Mouse (Mus musculus) hindbrain, postnatal 0 days (tissue): ENCODE measurements around the gene Ifrd2. TPM values are rescaled to one million over a fixed set of nuclear protein-coding genes. Genes with fewer than 3 reads are reported as not detected.

ENCODE experiments used
- ATAC-seq: fragments of 200-750 bp; cut with Nextera tagmentation; 2 replicates; pipeline ENCODE4 v1.8.0; 2017; ENCODE audit warnings: mild to moderate bottlenecking, moderate TSS enrichment, moderate library complexity
- DNase-seq: peaks from one replicate; pipeline ENCODE4 v3.0.0-alpha.2; 2015; ENCODE audit warnings: low spot score
- H3K27ac ChIP-seq: fragments of 300-500 bp; sonication (generic); 2 replicates; pipeline ENCODE4 v1.5.1; 2014; ENCODE audit warnings: mild to moderate bottlenecking
- H3K27me3 ChIP-seq: fragments of 300-500 bp; sonication (generic); 2 replicates; pipeline ENCODE4 v1.6.1; 2014; ENCODE audit warnings: low read length, mixed read lengths; ENCODE audit not compliant: insufficient read depth
- H3K36me3 ChIP-seq: fragments of 300-500 bp; sonication (generic); 2 replicates; pipeline ENCODE4 v1.6.1; 2014; ENCODE audit warnings: low read length, mixed read lengths; ENCODE audit not compliant: insufficient read depth
- H3K4me1 ChIP-seq: fragments of 300-500 bp; sonication (generic); 2 replicates; pipeline ENCODE4 v1.6.1; 2014; ENCODE audit warnings: antibody characterized with exemption, low read length, mixed read lengths; ENCODE audit not compliant: insufficient read depth
- H3K4me2 ChIP-seq: fragments of 300-500 bp; sonication (generic); 2 replicates; pipeline ENCODE4 v1.6.1; 2014; ENCODE audit warnings: low read depth, mild to moderate bottlenecking, low read length, moderate library complexity, mixed read lengths
- H3K4me3 ChIP-seq: fragments of 300-500 bp; sonication (generic); 2 replicates; pipeline ENCODE4 v1.5.1; 2014; ENCODE audit warnings: low read length
- H3K9ac ChIP-seq: fragments of 300-500 bp; sonication (generic); replicated peaks from 2 replicates; pipeline ENCODE4 v1.6.1; 2014; ENCODE audit warnings: mild to moderate bottlenecking, low read length, moderate library complexity, mixed read lengths
- H3K9me3 ChIP-seq: fragments of 300-500 bp; sonication (generic); 2 replicates; pipeline ENCODE4 v1.6.1; 2016; ENCODE audit warnings: low read length, mixed read lengths
- CTCF ChIP-seq: IDR thresholded peaks from 2 replicates; pipeline ENCODE4 v1.5.1; 2016; ENCODE audit warnings: antibody characterized with exemption, control low read depth, low read depth
- WGBS: fragments of 180-500 bp; shearing (Covaris S2); extraction: QIAGEN DNeasy Blood & Tissue Kit; methylation state at CpG from one replicate; pipeline ENCODE4 v1.1.7; 2014; 5-methylcytosine and 5-hydroxymethylcytosine counted together
- polyA plus RNA-seq: library from polyadenylated mRNA; unstranded; fragments of >200 nt; fragmentation: Nextera tagmentation; extraction: Ambion mirVana; gene quantifications from 2 replicates; pipeline ENCODE4 v1.2.1, GENCODE M21; 2015
- total RNA-seq: library from RNA; depleted of rRNA; stranded (reverse); fragments of >200 nt; gene quantifications from 2 replicates; pipeline ENCODE4 v1.2.3, GENCODE M21; 2014

The Ifrd2 gene
- total and polyA plus RNA-seq, 2 experiments from 2014 or later, result 7.6 to 9.3 TPM

DNA sequence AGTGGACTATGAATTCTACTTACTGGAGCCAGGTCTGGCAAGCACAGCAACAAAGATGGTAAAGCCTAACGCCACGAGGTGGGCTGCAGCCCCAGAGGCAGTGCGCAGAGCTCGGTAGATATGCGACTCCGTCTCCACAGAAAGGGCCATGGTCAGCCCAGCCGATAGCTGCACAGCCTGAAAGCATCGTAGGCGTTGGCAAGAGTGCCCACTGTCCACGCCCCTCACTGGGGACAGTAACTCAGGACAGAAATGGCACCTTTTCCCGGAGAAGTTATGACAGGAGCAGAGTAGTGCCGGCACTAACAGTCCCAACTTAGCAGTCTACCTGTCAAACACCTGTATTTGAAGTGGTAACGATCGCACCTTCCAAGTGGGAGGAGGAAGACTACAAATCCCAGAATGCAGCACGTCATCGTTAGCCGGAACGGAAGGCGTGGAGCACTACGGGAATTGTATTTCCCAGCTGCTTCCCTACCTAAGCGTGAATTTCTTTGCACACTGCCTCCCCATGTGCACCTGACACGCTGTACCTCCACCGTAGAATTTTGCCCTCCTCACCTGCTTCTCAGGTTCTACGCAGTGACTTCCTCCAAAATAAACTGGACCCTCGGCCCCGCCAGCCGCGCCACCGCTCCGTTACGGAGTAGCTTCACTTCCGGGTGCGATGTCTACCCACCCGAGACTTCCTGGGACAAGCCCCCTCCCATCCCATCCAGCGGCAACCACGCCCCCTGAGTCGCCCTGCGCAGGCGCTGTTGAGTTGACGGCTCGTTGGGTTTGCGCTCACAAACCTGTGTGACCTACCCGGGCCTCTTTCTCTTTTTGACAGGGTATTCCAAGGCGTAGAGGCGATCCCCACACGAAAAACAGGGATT, 45.7 kb upstream of the Ifrd2 start, which contains the start of the genes Cyb561d2 and Nprl2:
TSS of gene Cyb561d2 (minus strand) at position 720 of the 878 bp plus-strand sequence.
TSS of gene Nprl2 (plus strand) at position 753 of the 878 bp plus-strand sequence.
- H3K4me1 ChIP-seq, result peaks cover 24% of the 10 kb centered on the region; the same call in 1 of the 2 replicates
- H3K4me2 ChIP-seq, result peak within 1 kb of the TSS; percentile 95
- 0 out of 2 replicates have a peak, but pooled peaks have one; percentile 4 for TF ChIP-seq CTCF
- ATAC-seq, result peak; percentile 91
- H3K36me3 ChIP-seq, result peaks cover 18% of the 10 kb centered on the region; the same call in 1 of the 2 replicates
- WGBS, result under 1% methylated on average over 46 of the region's 46 CpGs
- peak within 1 kb of the TSS; percentile 40 for H3K9ac ChIP-seq
- no peaks in the 10 kb centered on the region for H3K27me3 ChIP-seq
- peak; percentile 96 for DNase-seq
- no peaks in the 10 kb centered on the region for H3K9me3 ChIP-seq
- H3K27ac ChIP-seq, result peak within 1 kb of the TSS; percentile 69
- peak within 1 kb of the TSS; percentile 63 for H3K4me3 ChIP-seq

GRCm38 (mm10) chr9:107542352-107542686, 45.1 kb upstream of the Ifrd2 start:
- DNase-seq (no peak), ATAC-seq (peak; percentile 12; the same call in 1 of the 2 replicates)
- Histone ChIP-seq H3K4me1 (peaks cover 24% of the 10 kb centered on the region), H3K27ac (peak overlapping the region; percentile 69), H3K27me3 (no peaks in the 10 kb centered on the region), H3K4me2 (peak overlapping the region; percentile 95), H3K36me3 (peaks cover 18% of the 10 kb centered on the region; the same call in 1 of the 2 replicates), H3K9me3 (no peaks in the 10 kb centered on the region), H3K9ac (peak overlapping the region; percentile 40), H3K4me3 (peak overlapping the region; percentile 63)
- no peak for TF ChIP-seq CTCF
- 3% methylated on average over 11 of the region's 11 CpGs for WGBS

GRCm38 (mm10) chr9:107542721-107543120, 44.7 kb upstream of the Ifrd2 start:
- Histone ChIP-seq H3K9me3 (no peaks in the 10 kb centered on the region), H3K4me1 (peaks cover 25% of the 10 kb centered on the region), H3K9ac (peak overlapping the region; percentile 40), H3K27me3 (no peaks in the 10 kb centered on the region), H3K4me3 (peak overlapping the region; percentile 63), H3K4me2 (peak overlapping the region; percentile 95), H3K36me3 (peaks cover 16% of the 10 kb centered on the region; the same call in 1 of the 2 replicates), H3K27ac (no peak overlapping the region)
- ATAC-seq (no peak), DNase-seq (no peak)
- no peak for TF ChIP-seq CTCF
- WGBS, result 44% methylated on average over 8 of the region's 8 CpGs

DNA sequence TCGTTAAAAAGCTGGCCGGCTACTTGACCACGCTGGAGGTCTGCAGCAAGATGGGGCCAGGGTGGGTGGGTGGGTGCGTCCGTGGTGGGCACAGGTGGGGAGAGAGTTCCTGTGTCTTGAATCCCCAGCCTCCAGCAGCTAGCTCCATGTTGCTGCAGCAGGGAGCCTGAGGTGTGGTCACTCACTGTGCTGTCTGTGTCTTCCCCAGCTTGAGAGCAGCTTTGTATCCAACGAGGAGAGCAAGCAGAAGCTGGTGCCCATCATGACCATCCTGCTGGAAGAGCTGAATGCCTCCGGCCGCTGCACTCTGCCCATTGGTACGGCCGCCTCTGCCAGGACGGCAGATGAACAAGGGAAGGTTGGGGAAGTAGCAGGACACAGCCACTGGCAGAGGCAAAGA, 44.1 kb upstream of the Ifrd2 start:
- Histone ChIP-seq H3K4me2 (no peak overlapping the region), H3K27me3 (no peaks in the 10 kb centered on the region), H3K9ac (no peak overlapping the region), H3K36me3 (peaks cover 11% of the 10 kb centered on the region; the same call in 1 of the 2 replicates), H3K9me3 (no peaks in the 10 kb centered on the region), H3K4me1 (peaks cover 26% of the 10 kb centered on the region), H3K27ac (no peak overlapping the region), H3K4me3 (no peak overlapping the region)
- DNase-seq (no peak), ATAC-seq (no peak)
- no peak for TF ChIP-seq CTCF
- WGBS, result 90% methylated on average over 11 of the region's 11 CpGs

DNA sequence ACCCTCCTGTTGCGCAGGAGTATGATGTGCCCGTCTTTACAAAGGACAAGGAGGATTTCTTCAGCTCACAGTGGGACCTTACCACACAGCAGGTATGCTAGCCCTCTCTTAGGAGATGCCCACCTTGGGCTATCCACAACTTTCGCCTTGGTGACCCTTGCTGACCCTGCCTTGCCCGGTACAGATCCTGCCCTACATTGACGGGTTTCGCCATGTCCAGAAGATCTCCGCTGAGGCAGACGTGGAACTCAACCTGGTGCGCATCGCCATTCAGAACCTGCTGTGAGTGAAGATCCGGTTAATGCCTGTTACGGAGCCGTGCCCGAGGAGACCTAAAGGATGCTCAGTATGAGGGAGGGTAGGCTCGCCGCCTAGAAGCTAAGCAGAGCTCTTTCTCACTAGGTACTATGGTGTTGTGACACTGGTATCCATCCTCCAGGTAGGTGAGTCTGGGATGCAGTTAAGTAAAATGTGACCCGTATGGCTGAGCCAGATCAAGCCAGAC, 43.2 kb upstream of the Ifrd2 start:
- Histone ChIP-seq H3K4me2 (no peak overlapping the region), H3K27me3 (no peaks in the 10 kb centered on the region), H3K4me3 (no peak overlapping the region), H3K9ac (no peak overlapping the region), H3K4me1 (peaks cover 26% of the 10 kb centered on the region), H3K27ac (no peak overlapping the region), H3K36me3 (peaks cover 2% of the 10 kb centered on the region; the same call in 1 of the 2 replicates), H3K9me3 (no peaks in the 10 kb centered on the region)
- ATAC-seq, result no peak
- WGBS, result 95% methylated on average over 17 of the region's 17 CpGs
- DNase-seq, result no peak
- no peak for TF ChIP-seq CTCF

DNA sequence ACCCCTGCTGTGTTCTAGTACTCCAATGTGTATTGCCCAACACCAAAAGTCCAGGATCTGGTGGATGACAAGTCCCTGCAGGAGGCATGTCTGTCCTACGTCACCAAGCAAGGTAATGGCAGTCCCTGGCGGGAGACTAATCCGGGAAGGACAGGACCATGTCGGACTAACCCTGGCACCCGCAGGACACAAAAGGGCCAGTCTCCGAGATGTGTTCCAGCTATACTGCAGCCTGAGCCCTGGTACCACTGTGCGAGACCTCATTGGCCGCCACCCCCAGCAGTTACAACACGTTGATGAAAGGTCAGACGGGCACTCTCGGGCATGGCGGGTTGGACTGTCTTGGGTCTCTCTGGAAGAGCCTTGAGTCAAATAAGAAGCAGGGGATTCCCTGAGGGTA, 42.7 kb upstream of the Ifrd2 start:
- Histone ChIP-seq H3K4me2 (no peak overlapping the region), H3K27ac (no peak overlapping the region), H3K4me1 (peaks cover 26% of the 10 kb centered on the region), H3K4me3 (no peak overlapping the region), H3K36me3 (no peaks in the 10 kb centered on the region; the same call in 1 of the 2 replicates), H3K9me3 (no peaks in the 10 kb centered on the region), H3K9ac (no peak overlapping the region), H3K27me3 (no peaks in the 10 kb centered on the region)
- TF ChIP-seq CTCF, result no peak
- ATAC-seq (no peak), DNase-seq (no peak)
- WGBS, result 94% methylated on average over 12 of the region's 12 CpGs
